ENCODE assay signal across 1 mouse cellular context in the genomic region with DNA sequence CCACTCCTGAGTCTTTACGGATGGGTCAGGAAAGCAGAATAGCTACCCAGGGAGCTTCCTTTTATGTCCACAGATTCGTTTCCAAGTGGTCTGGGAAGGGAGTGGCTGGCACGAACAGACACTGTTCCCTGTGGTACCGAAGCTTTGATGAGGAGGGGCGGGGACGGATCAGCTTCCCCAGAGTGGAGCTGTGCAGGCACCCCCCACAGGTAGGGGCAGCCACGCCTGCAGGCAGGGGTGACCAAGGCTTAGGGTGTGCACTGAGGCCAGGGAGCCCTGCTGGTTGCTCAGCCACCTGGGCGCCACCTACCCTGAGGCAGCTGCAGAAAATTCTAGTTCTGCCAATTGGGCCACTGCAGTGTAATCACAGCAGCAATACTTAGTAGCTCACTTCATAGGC.
TF ChIP-seq lines count a peak whose summit lies in the region.

No protein-coding gene starts in this region.

TF ChIP-seq in MEL, 35 proteins besides CTCF, POLR2A, EP300 and RAD21 (continued from another document):
- TF ChIP-seq MEF2A (IDR thresholded peaks at IDR 0.05; ENCODE audit: extremely low read depth, insufficient replicate concordance, low read depth, low read length, poor library complexity, severe bottlenecking) (no peak), E2F4 (IDR thresholded peaks at IDR 0.05; ENCODE audit: borderline replicate concordance, low read depth, low read length) (no peak)
